Mouse (Mus musculus): ENCODE data around the gene Il1rap. TPM values are rescaled to one million over a fixed set of nuclear protein-coding genes. Genes with fewer than 3 reads are reported as not detected.

Gene Il1rap
- polyA plus RNA-seq (2015; fragmentation: Nextera tagmentation; extraction: Ambion mirVana) = 8.1 and 8.2 TPM in 2 replicates

DNA sequence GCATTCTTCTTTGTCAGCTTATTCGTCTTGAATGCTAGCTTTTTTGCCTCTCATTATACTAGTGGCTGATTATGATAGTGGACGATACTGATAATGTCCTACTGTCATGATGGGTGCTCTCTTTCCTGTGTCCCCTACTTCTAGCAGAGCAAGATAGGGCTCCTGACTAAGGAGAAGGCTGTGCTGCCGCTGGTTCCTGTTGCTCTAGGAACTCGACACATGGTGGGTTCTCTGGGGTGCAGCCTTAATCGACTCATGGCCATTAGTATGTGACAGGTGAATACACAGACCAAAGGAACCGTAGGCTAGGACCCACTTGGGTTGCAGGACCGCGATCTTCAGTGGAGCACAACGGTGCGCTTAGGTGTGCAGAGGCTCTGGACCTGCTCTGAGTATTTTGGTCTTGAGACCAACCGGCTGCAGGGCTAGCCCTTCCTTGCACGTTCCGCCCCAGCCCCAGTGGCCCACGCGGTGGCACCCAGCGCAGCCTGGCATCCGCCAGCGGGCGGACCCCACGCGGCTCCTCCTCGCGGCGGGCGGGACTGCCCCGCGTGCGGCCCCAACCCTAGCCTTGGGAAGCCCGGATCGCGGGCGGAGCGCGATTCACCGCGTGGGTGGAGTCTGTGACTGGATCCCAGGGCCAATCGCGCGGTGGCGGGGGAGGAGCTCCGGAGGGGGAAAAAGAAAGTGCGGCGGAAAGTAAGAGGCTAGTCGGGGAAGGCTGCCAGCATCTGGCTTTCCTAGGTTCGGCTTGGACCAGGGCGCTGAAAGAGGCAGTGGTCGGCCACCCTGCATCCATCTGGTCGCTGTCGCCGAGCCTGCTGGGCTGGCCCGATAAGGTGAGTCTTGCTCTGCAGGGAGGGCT is at the start of gene Il1rap:
Gene Il1rap, plus strand, starts transcription at position 657 of the 865 bp plus-strand sequence.
- Histone ChIP-seq H3K27ac (no peak within 1 kb of the TSS), H3K4me1 (peaks cover 10% of the 10 kb centered on the region), H3K9me3 (no peaks in the 10 kb centered on the region), H3K9ac (peak within 1 kb of the TSS; percentile 73), H3K27me3 (peaks cover 11% of the 10 kb centered on the region; the same call in 1 of the 2 replicates), H3K4me3 (peak within 1 kb of the TSS; percentile 68), H3K36me3 (no peaks in the 10 kb centered on the region), H3K4me2 (replicated peaks) (peak within 1 kb of the TSS; percentile 77)
- WGBS = 2% methylated on average over 51 of the region's 51 CpGs
- ATAC-seq (ENCODE audit: low FRiP score, low read depth) = peak; percentile 99

DNA sequence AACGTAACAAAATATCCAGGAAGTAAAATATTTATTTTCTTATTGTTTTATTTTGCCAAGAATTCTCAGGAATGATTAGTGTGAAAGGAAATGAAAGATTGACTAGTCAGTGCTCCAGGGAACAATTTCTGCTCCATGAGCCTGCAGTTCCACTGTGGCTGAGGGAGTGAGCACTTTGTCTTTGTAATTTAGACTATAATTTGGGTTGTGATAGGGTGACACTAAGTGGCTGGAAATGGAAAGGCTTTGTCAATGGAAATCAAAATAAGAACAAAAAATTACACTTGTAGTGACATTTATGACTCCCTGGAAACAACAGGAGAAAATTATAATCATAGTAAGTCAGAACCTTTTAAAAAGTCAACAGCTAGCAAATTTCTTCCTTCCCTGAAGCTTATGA is 49.2 kb upstream of the Il1rap start:
- 69% methylated on average over 1 of the region's 1 CpGs for WGBS
- Histone ChIP-seq H3K4me1 (no peaks in the 10 kb centered on the region), H3K27me3 (no peaks in the 10 kb centered on the region), H3K9ac (no peak overlapping the region), H3K4me2 (replicated peaks) (no peak overlapping the region), H3K9me3 (no peaks in the 10 kb centered on the region), H3K27ac (no peak overlapping the region), H3K36me3 (no peaks in the 10 kb centered on the region), H3K4me3 (no peak overlapping the region)
- no peak for ATAC-seq (ENCODE audit: low FRiP score, low read depth)

DNA sequence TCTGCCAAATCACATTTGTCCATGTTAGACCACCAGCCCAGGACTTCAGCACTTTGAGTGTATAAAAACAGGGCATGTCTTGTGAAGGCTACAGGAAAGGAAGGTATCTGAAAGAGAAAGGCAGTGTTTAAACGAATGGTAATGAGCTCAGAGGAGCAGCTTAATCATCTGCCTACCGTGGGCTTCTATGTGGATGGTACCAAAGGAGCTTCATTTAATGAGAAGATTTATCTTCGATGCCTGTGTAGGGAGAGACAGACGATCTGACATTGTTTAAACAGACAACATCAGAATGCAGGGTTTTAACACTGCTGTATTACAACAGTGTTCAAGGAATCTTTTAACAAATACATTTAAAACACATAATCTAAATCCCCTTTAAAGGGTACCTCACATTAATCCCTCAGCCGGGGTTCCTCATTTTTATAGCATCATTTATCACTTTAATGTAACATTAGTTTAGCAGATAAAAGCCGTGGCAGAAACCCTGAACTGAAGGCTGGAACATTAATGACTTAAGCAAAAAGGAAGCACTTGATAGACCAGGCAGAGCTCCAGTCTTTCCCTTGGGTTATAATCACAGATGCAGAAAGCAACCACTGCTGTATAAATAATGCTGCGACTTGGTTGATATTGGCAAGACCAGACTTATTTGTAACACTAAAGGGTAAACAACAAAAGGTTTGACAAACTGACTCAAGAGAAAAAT is 35.2 kb upstream of the Il1rap start:
- Histone ChIP-seq H3K27ac (no peak overlapping the region), H3K4me3 (no peak overlapping the region), H3K36me3 (no peaks in the 10 kb centered on the region), H3K4me2 (replicated peaks) (no peak overlapping the region), H3K9ac (no peak overlapping the region), H3K4me1 (peaks cover 11% of the 10 kb centered on the region; the same call in 1 of the 2 replicates), H3K27me3 (no peaks in the 10 kb centered on the region), H3K9me3 (no peaks in the 10 kb centered on the region)
- 6% methylated on average over 7 of the region's 7 CpGs for WGBS
- no peak for ATAC-seq (ENCODE audit: low FRiP score, low read depth)

DNA sequence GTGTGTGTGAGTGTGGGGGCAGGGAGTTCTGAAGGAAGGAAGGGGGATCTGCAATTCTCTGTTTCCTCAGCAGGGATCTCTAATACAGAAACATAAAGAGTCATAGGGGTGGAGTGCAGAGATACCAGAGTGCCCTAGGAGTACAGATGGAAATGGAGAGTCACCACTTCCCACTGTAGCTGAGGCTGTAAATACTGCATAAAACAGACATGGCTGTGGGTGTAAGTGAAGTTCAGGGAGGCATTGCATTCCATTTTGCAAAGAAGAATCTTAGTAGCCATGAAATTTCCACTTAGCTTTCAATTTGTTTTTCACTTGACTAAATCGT is 34.7 kb upstream of the Il1rap start:
- ATAC-seq (ENCODE audit: low FRiP score, low read depth) = no peak
- 48% methylated on average over 1 of the region's 1 CpGs for WGBS
- H3K36me3 ChIP-seq = no peaks in the 10 kb centered on the region

DNA sequence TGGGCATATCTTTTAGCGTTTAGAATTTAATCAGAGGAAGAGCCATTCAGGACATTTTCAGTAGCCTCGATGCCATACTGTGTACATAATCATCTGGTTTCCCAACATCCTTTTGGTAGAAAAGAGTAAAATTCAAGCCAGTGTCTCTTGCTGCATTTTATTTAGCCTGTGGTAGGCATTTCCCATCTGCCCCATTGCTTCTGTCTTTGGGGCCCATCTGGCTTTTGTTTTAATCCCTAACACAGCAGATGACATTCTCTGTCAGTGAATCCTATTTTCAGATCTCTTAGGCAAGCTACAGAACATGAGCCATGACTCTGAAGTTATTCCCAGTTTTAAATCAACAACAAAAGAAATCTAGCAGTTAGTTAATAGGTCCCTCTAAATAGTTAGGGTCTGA is 32.3 kb upstream of the Il1rap start:
- Histone ChIP-seq H3K4me2 (replicated peaks) (no peak overlapping the region), H3K27me3 (no peaks in the 10 kb centered on the region), H3K9me3 (no peaks in the 10 kb centered on the region), H3K4me3 (no peak overlapping the region), H3K4me1 (peaks cover 11% of the 10 kb centered on the region; the same call in 1 of the 2 replicates), H3K27ac (no peak overlapping the region), H3K36me3 (no peaks in the 10 kb centered on the region), H3K9ac (no peak overlapping the region)
- ATAC-seq (ENCODE audit: low FRiP score, low read depth) = no peak
- 88% methylated on average over 2 of the region's 2 CpGs for WGBS

More for the DNA sequence above, 34.7 kb upstream of the Il1rap start:
- Histone ChIP-seq H3K4me1 (peaks cover 11% of the 10 kb centered on the region; the same call in 1 of the 2 replicates), H3K9me3 (no peaks in the 10 kb centered on the region), H3K4me2 (replicated peaks) (no peak overlapping the region), H3K27ac (no peak overlapping the region), H3K27me3 (no peaks in the 10 kb centered on the region), H3K4me3 (no peak overlapping the region), H3K9ac (no peak overlapping the region)

DNA sequence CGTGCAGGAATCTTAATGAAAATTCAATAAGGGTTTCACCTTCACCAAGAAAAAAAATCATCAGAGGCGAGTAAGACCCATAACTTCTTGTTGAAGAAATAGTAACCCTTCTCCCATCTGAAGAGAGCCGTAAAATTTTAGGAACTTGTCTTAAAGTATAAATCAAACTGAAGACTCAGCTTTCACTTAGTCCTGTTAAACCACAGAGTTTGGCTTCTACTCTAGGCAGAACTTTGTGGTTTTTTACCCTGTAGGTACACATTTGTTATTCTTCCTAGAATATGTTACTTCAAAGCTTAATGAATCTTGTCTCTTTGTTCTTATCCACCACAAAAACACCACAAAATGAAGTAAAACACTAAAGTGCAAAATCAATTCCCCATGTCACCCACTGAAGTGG is 29.3 kb upstream of the Il1rap start:
- Histone ChIP-seq H3K27me3 (no peaks in the 10 kb centered on the region), H3K9me3 (no peaks in the 10 kb centered on the region), H3K4me2 (replicated peaks) (no peak overlapping the region), H3K9ac (no peak overlapping the region), H3K27ac (no peak overlapping the region), H3K4me1 (no peaks in the 10 kb centered on the region; the same call in 1 of the 2 replicates), H3K36me3 (no peaks in the 10 kb centered on the region), H3K4me3 (no peak overlapping the region)
- ATAC-seq (ENCODE audit: low FRiP score, low read depth) = no peak
- WGBS = 36% methylated on average over 3 of the region's 3 CpGs

DNA sequence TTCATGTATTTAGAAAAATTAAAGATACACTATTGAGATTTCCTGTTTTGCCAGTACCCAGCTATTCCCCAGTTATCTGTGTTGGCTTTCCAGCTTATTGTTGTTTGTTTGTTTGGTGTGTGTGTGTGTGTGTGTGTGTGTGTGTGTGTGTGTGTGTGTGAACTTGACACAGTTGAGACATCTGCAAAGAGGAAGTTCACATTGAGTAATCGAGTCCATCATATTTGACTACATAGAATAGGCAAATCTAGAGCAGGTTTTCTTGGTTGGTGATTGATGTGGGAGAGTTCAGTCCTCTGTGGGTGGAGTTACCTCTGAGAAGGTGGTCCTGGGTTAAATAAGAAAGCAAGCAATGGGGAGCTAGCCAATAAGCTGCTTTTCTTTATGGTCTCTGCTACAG is 22.7 kb upstream of the Il1rap start:
- Histone ChIP-seq H3K27me3 (no peaks in the 10 kb centered on the region), H3K9me3 (no peaks in the 10 kb centered on the region), H3K4me3 (no peak overlapping the region), H3K27ac (no peak overlapping the region), H3K4me1 (no peaks in the 10 kb centered on the region), H3K4me2 (replicated peaks) (no peak overlapping the region), H3K9ac (no peak overlapping the region), H3K36me3 (no peaks in the 10 kb centered on the region)
- WGBS = 81% methylated on average over 1 of the region's 1 CpGs
- no peak for ATAC-seq (ENCODE audit: low FRiP score, low read depth)

DNA sequence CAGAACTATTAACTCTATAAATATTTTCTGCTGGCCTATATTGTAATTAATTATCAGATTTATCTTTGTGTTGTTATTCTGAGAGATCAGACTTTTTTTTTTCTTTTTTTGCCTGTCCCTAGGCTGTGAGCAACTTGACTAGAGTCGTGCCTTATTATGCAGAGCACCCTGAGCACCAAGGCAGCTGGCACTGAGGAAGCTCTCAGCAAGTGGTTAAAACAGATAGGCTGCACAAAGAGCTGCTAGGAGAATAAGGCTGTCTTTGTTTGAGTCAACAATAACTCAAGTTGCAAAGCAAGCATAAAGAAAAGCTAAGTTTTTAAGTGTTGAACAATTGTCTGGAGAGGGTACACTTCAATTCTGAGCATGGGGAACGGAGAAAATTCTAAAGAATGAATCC is 19.8 kb upstream of the Il1rap start:
- no peaks in the 10 kb centered on the region for H3K4me1 ChIP-seq
- H3K4me3 ChIP-seq = no peak overlapping the region

DNA sequence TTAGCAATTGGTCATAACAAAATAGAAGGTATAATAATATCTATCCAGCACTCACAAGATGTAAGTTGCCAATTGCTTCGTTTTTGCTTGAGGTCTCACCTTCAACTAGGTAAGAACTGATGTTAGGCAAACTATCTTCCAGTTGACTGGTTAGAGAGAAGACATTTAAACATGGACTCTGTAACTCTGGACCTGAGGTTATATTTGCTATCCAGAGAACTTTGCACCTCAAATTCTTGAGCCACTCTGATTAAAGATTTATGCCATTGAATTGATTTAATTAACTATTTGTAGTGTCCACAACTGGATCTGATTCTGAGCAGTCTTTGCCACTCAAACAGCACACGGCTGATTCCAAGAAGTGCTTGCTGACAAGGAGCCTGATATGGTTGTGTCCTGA is 18.7 kb upstream of the Il1rap start:
- no peak overlapping the region for H3K4me2 ChIP-seq (replicated peaks)
- H3K36me3 ChIP-seq = no peaks in the 10 kb centered on the region
- ATAC-seq (ENCODE audit: low FRiP score, low read depth) = no peak
- no peak overlapping the region for H3K27ac ChIP-seq
- no peaks in the 10 kb centered on the region for H3K27me3 ChIP-seq
- H3K9ac ChIP-seq = no peak overlapping the region
- H3K4me1 ChIP-seq = no peaks in the 10 kb centered on the region
- no peak overlapping the region for H3K4me3 ChIP-seq
- H3K9me3 ChIP-seq = no peaks in the 10 kb centered on the region
- WGBS = 80% methylated on average over 2 of the region's 2 CpGs

More for the DNA sequence above, 19.8 kb upstream of the Il1rap start:
- no peak for ATAC-seq (ENCODE audit: low FRiP score, low read depth)
- WGBS = 54% methylated on average over 2 of the region's 2 CpGs
- Histone ChIP-seq H3K9me3 (no peaks in the 10 kb centered on the region), H3K27ac (no peak overlapping the region), H3K4me2 (replicated peaks) (no peak overlapping the region), H3K27me3 (no peaks in the 10 kb centered on the region), H3K36me3 (no peaks in the 10 kb centered on the region), H3K9ac (no peak overlapping the region)

DNA sequence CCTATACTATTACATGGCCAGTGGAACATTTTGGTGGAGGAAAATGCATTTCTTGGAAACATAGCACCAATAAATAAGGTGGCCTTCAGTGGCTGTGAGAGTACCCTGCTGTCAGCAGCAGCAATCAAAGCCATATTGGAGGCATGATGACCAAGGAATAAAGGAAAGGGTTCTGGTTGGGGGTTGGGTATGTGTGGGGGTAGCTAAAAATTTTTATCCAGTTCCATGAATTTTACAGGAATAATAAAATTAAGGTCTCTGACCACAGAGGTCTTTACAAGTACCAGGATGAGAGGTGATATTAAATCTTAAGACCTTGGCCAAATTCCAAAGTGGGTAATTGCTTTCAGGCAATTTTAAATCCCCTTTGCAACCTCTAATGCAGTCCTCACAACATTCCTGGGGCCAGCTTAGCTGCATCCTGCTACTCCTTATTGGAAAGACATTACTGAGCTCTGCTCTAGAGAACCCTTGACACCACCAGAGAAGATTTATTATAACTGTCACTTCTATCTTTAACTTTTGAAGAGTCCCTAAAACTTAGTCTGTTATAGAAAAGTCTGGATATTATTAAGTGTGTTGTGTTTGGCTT is 12.0 kb upstream of the Il1rap start:
- H3K27ac ChIP-seq = no peak overlapping the region
- no peaks in the 10 kb centered on the region for H3K27me3 ChIP-seq
- no peak overlapping the region for H3K4me3 ChIP-seq
- no peaks in the 10 kb centered on the region for H3K36me3 ChIP-seq
- ATAC-seq (ENCODE audit: low FRiP score, low read depth) = peak; percentile 73
- H3K9ac ChIP-seq = no peak overlapping the region
- no peak overlapping the region for H3K4me2 ChIP-seq (replicated peaks)
- no peaks in the 10 kb centered on the region for H3K9me3 ChIP-seq
- peaks cover 13% of the 10 kb centered on the region for H3K4me1 ChIP-seq

DNA sequence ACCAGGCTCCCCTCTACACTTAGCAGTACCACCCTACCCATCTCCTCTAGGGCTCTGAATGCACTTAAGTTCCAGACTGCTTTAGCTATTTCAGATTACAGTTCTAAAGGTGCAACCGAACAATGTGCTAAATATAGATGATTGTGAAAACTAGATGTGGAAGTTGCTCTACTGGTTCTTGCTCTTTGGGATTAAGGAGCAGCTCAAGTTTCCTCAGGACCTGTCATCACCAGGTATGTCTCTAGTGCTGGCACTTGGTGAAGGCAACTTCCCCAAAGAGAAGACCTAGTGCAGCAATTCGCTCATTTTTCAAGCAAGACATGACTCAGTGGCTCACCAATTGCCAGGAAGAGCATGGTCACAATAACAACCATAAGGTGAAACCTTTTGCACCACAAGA is 9.7 kb upstream of the Il1rap start:
- Histone ChIP-seq H3K4me2 (replicated peaks) (no peak overlapping the region), H3K36me3 (no peaks in the 10 kb centered on the region), H3K27me3 (no peaks in the 10 kb centered on the region), H3K4me1 (peaks cover 13% of the 10 kb centered on the region), H3K9me3 (no peaks in the 10 kb centered on the region), H3K9ac (no peak overlapping the region), H3K27ac (no peak overlapping the region), H3K4me3 (no peak overlapping the region)
- no peak for ATAC-seq (ENCODE audit: low FRiP score, low read depth)
- WGBS = 87% methylated on average over 2 of the region's 2 CpGs

DNA sequence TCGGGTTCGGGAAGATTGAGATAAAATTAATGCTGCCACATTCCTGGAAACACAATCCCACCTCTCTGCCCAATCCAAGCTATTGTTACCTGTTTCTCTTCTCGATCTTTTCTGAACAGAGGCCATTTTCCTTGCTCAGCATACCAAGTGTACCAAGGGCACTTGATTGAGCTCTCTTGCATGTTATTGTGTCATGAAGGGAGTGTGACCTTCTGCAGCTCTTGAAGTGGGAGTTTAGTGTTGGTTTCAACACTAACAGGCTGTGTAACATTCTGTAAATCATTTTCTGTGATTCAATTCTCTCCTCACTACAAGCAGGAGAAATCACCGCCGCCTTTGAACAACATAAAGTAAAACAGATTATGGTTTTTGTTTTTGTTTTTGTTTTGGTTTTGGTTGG is 7.3 kb upstream of the Il1rap start:
- ATAC-seq (ENCODE audit: low FRiP score, low read depth) = no peak
- H3K36me3 ChIP-seq = no peaks in the 10 kb centered on the region

More for the DNA sequence above, 7.3 kb upstream of the Il1rap start:
- no peak overlapping the region for H3K4me2 ChIP-seq (replicated peaks)
- 92% methylated on average over 5 of the region's 5 CpGs for WGBS
- no peaks in the 10 kb centered on the region for H3K9me3 ChIP-seq
- no peak overlapping the region for H3K27ac ChIP-seq
- H3K27me3 ChIP-seq = no peaks in the 10 kb centered on the region
- H3K4me1 ChIP-seq = peaks cover 11% of the 10 kb centered on the region
- no peak overlapping the region for H3K9ac ChIP-seq
- no peak overlapping the region for H3K4me3 ChIP-seq

Measured in limb, embryonic 13.5 days (tissue).